In the genomic region with DNA sequence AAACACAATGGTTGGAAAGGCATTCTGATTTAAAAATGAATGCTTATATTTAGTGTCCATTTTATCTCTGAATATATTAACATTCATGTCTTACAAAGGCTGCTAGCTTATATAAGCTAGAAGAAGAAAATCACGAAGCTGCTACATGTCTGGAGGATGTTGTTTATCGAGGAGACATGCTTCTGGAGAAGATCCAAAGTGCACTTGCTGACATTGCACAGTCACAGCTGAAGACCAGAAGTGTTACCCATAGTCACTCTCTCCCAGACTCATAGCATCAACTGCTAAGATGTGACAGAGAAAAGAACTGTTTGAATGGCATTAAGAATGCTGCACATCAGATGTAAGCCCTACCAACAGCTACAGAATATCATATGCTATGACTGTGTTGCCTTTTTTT, we compare ENCODE assay signal across 20 mouse cellular contexts. TPM values are rescaled to one million over a fixed set of nuclear protein-coding genes. Genes with fewer than 3 reads are reported as not detected.
DNase-seq lines count a peak whose midpoint lies in the region; ATAC-seq and TF ChIP-seq lines count a peak whose summit lies in the region.
"Had no signal": no experiment of that assay in that cellular context is flagged by ENCODE, and none has a peak within 500 bp of the region (broad histone marks: within the 10 kb centered on the region; RNA-seq: fewer than 3 reads in every experiment).

No protein-coding gene starts in this region.

- no peaks in the 10 kb centered on the region for H3K9me3 ChIP-seq in lung, embryonic 14.5 days (ENCODE audit: low read depth, low read length)
- H3K9me3 ChIP-seq: embryonic facial prominence, embryonic 12.5 days; forebrain, embryonic 15.5 days; G1E; heart, embryonic 13.5 days; hindbrain, embryonic 15.5 days had no signal

- no peak overlapping the region for H3K9ac ChIP-seq in lung, embryonic 14.5 days
- H3K9ac ChIP-seq: embryonic facial prominence, embryonic 12.5 days; forebrain, embryonic 15.5 days; heart, embryonic 13.5 days; hindbrain, embryonic 15.5 days had no signal

- no peak overlapping the region for H3K4me2 ChIP-seq in lung, embryonic 14.5 days
- H3K4me2 ChIP-seq: embryonic facial prominence, embryonic 12.5 days; forebrain, embryonic 15.5 days; heart, embryonic 13.5 days; hindbrain, embryonic 15.5 days had no signal

- no peak for TF ChIP-seq POLR2A in lung, adult 2 months (IDR thresholded peaks at IDR 0.05; ENCODE audit: borderline replicate concordance, extremely low read depth, low read depth, low read length)

- TF ChIP-seq CTCF in lung, embryonic 14.5 days (IDR thresholded peaks at IDR 0.05; ENCODE audit: low read depth): no peak
- no peak for TF ChIP-seq CTCF in lung, adult 2 months (IDR thresholded peaks at IDR 0.05; ENCODE audit: insufficient read depth, low read length)

- peaks cover 14% of the 10 kb centered on the region for H3K36me3 ChIP-seq in lung, embryonic 14.5 days (ENCODE audit: insufficient read depth)

- no peak overlapping the region for H3K27ac ChIP-seq in lung, embryonic 14.5 days (ENCODE audit: low read depth)
- H3K27ac ChIP-seq: embryonic facial prominence, embryonic 12.5 days; forebrain, embryonic 15.5 days; heart, embryonic 13.5 days; hindbrain, embryonic 15.5 days had no signal

- 60% methylated on average over 2 of the region's 2 CpGs for WGBS in lung, embryonic 14.5 days
- 57% methylated on average over 2 of the region's 2 CpGs for WGBS in lung, adult 2 months

- H3K4me1 ChIP-seq in lung, embryonic 14.5 days (ENCODE audit: insufficient read depth): no peaks in the 10 kb centered on the region
- no peaks in the 10 kb centered on the region; the same call in 1 of the 2 replicates for H3K4me1 ChIP-seq in lung, adult 2 months (ENCODE audit: control insufficient read depth, insufficient read depth, low read length)
- H3K4me1 ChIP-seq: embryonic facial prominence, embryonic 12.5 days; forebrain, embryonic 15.5 days; hindbrain, embryonic 15.5 days had no signal

- no peak for DNase-seq in frontal cortex, postnatal 36 days (ENCODE audit: low spot score in 2 of 2)
- peak; percentile 48 for DNase-seq in kidney, adult 9 months
- DNase-seq in kidney, adult 18-20 months: no peak
- DNase-seq in lung, embryonic 14.5 days: peak; percentile 29
- DNase-seq in lung, adult 2 months: no peak
- DNase-seq in embryo, embryonic 11 days: no peak
- DNase-seq: adrenal gland, adult 2 months; adrenal gland, postnatal 25 days; B cell, adult 2 months; cerebellum, adult 2 months; cerebellum, postnatal 10 days; gastrocnemius, postnatal 36 days; heart, postnatal 36 days had no signal

- ATAC-seq in frontal cortex, adult (ENCODE audit: low TSS enrichment): peak; percentile 72
- no peak for ATAC-seq in lung, embryonic 14.5 days (ENCODE audit: insufficient read depth)
- ATAC-seq: CD4-positive, CD25-positive, alpha-beta regulatory T cell, adult 4 months; forebrain, embryonic 15.5 days had no signal

- no peaks in the 10 kb centered on the region for H3K27me3 ChIP-seq in lung, embryonic 14.5 days (ENCODE audit: insufficient read depth, low read length)
- H3K27me3 ChIP-seq: embryonic facial prominence, embryonic 12.5 days; forebrain, embryonic 15.5 days; heart, embryonic 13.5 days; hindbrain, embryonic 15.5 days had no signal

- no peak overlapping the region for H3K4me3 ChIP-seq in lung, embryonic 14.5 days (ENCODE audit: low read depth, low read length)
- no peak overlapping the region for H3K4me3 ChIP-seq in lung, adult 2 months (replicated peaks; ENCODE audit: extremely low read depth, low read depth, low read length)
- H3K4me3 ChIP-seq: embryonic facial prominence, embryonic 12.5 days; forebrain, embryonic 15.5 days; heart, embryonic 13.5 days; hindbrain, embryonic 15.5 days had no signal

RNA-seq across cellular contexts. Expression of gene Tm7sf3, which starts 7.4 kb away (rescaled TPM):
- 28.5 and 28.8 TPM in 2 replicates for polyA plus RNA-seq in lung, embryonic 14.5 days (2014; fragmentation: Nextera tagmentation; extraction: Ambion mirVana)
- 15.8 and 20.2 TPM in 2 replicates for polyA plus RNA-seq in lung, adult 2 months (2012; rRNA removed)

RNA-seq across cellular contexts. Expression of gene Med21, which starts 7.7 kb away (rescaled TPM):
- 138 and 142 TPM in 2 replicates for polyA plus RNA-seq in lung, embryonic 14.5 days (2014; fragmentation: Nextera tagmentation; extraction: Ambion mirVana)
- polyA plus RNA-seq in lung, adult 2 months (2012; rRNA removed): 18.0 and 25.1 TPM in 2 replicates

Comparison
In these comparisons a context has a peak if more than half of its experiments do, and no peak if none do; other contexts are left out.
1. DNase-seq: peak in kidney, adult 9 months (single experiment) and lung, embryonic 14.5 days (single experiment); none in frontal cortex, postnatal 36 days (0 of 2), kidney, adult 18-20 months (single experiment), lung, adult 2 months (single experiment) and embryo, embryonic 11 days (single experiment).